Mouse (Mus musculus): ENCODE data around the gene Pnmt.
"Not testable (repeated sequence)": the region's sequence is repeated elsewhere in the genome, so short reads cannot be mapped to it uniquely, and the experiment has no call there.

Gene Pnmt

GRCm38 (mm10) chr11:98357396-98358160 lies 28.7 kb upstream of the Pnmt start:
- DNase-seq (ENCODE audit: low read depth, low spot score) = no peak

- DNase-seq (ENCODE audit: low read depth, low spot score) = peak; percentile 84
Observed at GRCm38 (mm10) chr11:98358161-98359083, 27.8 kb upstream of the Pnmt start, which contains the start of gene Stard3. Stard3 (plus strand) TSS chr11:98358368.

- no peak for DNase-seq (ENCODE audit: low read depth, low spot score)
Observed at GRCm38 (mm10) chr11:98360866-98361521, 25.3 kb upstream of the Pnmt start.

- DNase-seq (ENCODE audit: low read depth, low spot score) = no peak
Observed at GRCm38 (mm10) chr11:98363817-98364216, 22.4 kb upstream of the Pnmt start.

- no peak for DNase-seq (ENCODE audit: low read depth, low spot score)
Observed at GRCm38 (mm10) chr11:98364410-98364809, 21.8 kb upstream of the Pnmt start.

GRCm38 (mm10) chr11:98366290-98366689 lies 20.0 kb upstream of the Pnmt start:
- no peak for DNase-seq (ENCODE audit: low read depth, low spot score)

GRCm38 (mm10) chr11:98367171-98367862 lies 18.9 kb upstream of the Pnmt start:
- no peak for DNase-seq (ENCODE audit: low read depth, low spot score)

GRCm38 (mm10) chr11:98367863-98368186 lies 18.4 kb upstream of the Pnmt start:
- no peak for DNase-seq (ENCODE audit: low read depth, low spot score)

GRCm38 (mm10) chr11:98369337-98369736 lies 16.9 kb upstream of the Pnmt start:
- no peak for DNase-seq (ENCODE audit: low read depth, low spot score)

GRCm38 (mm10) chr11:98370588-98370987 lies 15.7 kb upstream of the Pnmt start:
- no peak for DNase-seq (ENCODE audit: low read depth, low spot score)

GRCm38 (mm10) chr11:98371556-98372240 lies 14.6 kb upstream of the Pnmt start:
- no peak for DNase-seq (ENCODE audit: low read depth, low spot score)

- DNase-seq (ENCODE audit: low read depth, low spot score) = peak; percentile 64
Observed at GRCm38 (mm10) chr11:98372406-98372805, 13.8 kb upstream of the Pnmt start.

- no peak for DNase-seq (ENCODE audit: low read depth, low spot score)
Observed at GRCm38 (mm10) chr11:98373244-98373643, 13.0 kb upstream of the Pnmt start.

- DNase-seq (ENCODE audit: low read depth, low spot score) = no peak
Observed at GRCm38 (mm10) chr11:98374266-98374665, 12.0 kb upstream of the Pnmt start.

GRCm38 (mm10) chr11:98376756-98377155 lies 9.5 kb upstream of the Pnmt start:
- DNase-seq (ENCODE audit: low read depth, low spot score) = no peak

- DNase-seq (ENCODE audit: low read depth, low spot score) = no peak
Observed at GRCm38 (mm10) chr11:98377787-98378186, 8.5 kb upstream of the Pnmt start.

GRCm38 (mm10) chr11:98379379-98379778 lies 6.9 kb upstream of the Pnmt start:
- DNase-seq (ENCODE audit: low read depth, low spot score) = no peak

GRCm38 (mm10) chr11:98380106-98380505 lies 6.1 kb upstream of the Pnmt start:
- no peak for DNase-seq (ENCODE audit: low read depth, low spot score)

GRCm38 (mm10) chr11:98381651-98382050 lies 4.6 kb upstream of the Pnmt start:
- DNase-seq (ENCODE audit: low read depth, low spot score) = no peak

- not testable (repeated sequence) for DNase-seq (ENCODE audit: low read depth, low spot score)
Observed at GRCm38 (mm10) chr11:98382405-98382804, 3.8 kb upstream of the Pnmt start.

Measured in retina, postnatal 7 days (tissue).